Mouse (Mus musculus) testis, adult 2 months (tissue): Measurements from ENCODE around the gene Phf6. TPM values are rescaled to one million over a fixed set of nuclear protein-coding genes. Genes with fewer than 3 reads are reported as not detected.
A peak's percentile ranks its signal among the peaks of the same experiment; 100 is the strongest.
"Not testable (repeated sequence)": the region's sequence is repeated elsewhere in the genome, so short reads cannot be mapped to it uniquely, and the experiment has no call there.

Experiments
- H3K27ac ChIP-seq: fragments of 200-500 bp; 2 replicates; pipeline ENCODE4 v1.5.1; 2012; ENCODE audit warnings: low read depth, low read length; ENCODE audit not compliant: control insufficient read depth, insufficient read depth
- H3K27me3 ChIP-seq: fragments of 200-500 bp; 2 replicates; pipeline ENCODE4 v1.6.1; 2012; ENCODE audit warnings: mild to moderate bottlenecking, low read length, moderate library complexity; ENCODE audit not compliant: control insufficient read depth, insufficient read depth
- H3K36me3 ChIP-seq: fragments of 200-500 bp; 2 replicates; pipeline ENCODE4 v1.6.1; 2012; ENCODE audit warnings: mild to moderate bottlenecking, low read length; ENCODE audit not compliant: control insufficient read depth, insufficient read depth
- H3K4me1 ChIP-seq: fragments of 200-500 bp; 2 replicates; pipeline ENCODE4 v1.6.1; 2012; ENCODE audit warnings: low read length; ENCODE audit not compliant: control insufficient read depth, insufficient read depth
- H3K4me3 ChIP-seq: fragments of 200-500 bp; 2 replicates; pipeline ENCODE4 v1.5.1; 2012; ENCODE audit warnings: low read depth, mild to moderate bottlenecking, low read length, moderate library complexity, mixed read lengths; ENCODE audit not compliant: control insufficient read depth
- CTCF ChIP-seq: fragments of 200-500 bp; IDR thresholded peaks from 2 replicates; pipeline ENCODE4 v1.5.1; 2012; ENCODE audit warnings: low read depth, mild to moderate bottlenecking, inconsistent platforms, low read length, moderate library complexity; ENCODE audit not compliant: control insufficient read depth, insufficient read depth, insufficient replicate concordance
- POLR2A ChIP-seq: fragments of 200-500 bp; IDR thresholded peaks from 2 replicates; pipeline ENCODE4 v1.6.1; 2012; ENCODE audit warnings: low read depth, mild to moderate bottlenecking, inconsistent platforms, low read length, moderate library complexity; ENCODE audit not compliant: control insufficient read depth
- polyA plus RNA-seq: library from polyadenylated mRNA; depleted of rRNA; stranded (reverse); fragments of >200 nt; gene quantifications from 2 replicates; pipeline ENCODE4 v1.2.3, GENCODE M21; 2012; rRNA removed

The Phf6 gene
- polyA plus RNA-seq, 1 experiment, result 1.6 TPM

GRCm38 (mm10) chrX:52981378-52981777 lies 69.3 kb downstream of the Phf6 start:
- no peaks in the 10 kb centered on the region for H3K27me3 ChIP-seq
- TF ChIP-seq CTCF (no peak), POLR2A (no peak)
- H3K36me3 ChIP-seq, result no peaks in the 10 kb centered on the region
- H3K27ac ChIP-seq, result no peak overlapping the region
- no peak overlapping the region for H3K4me3 ChIP-seq
- H3K4me1 ChIP-seq, result no peaks in the 10 kb centered on the region

DNA sequence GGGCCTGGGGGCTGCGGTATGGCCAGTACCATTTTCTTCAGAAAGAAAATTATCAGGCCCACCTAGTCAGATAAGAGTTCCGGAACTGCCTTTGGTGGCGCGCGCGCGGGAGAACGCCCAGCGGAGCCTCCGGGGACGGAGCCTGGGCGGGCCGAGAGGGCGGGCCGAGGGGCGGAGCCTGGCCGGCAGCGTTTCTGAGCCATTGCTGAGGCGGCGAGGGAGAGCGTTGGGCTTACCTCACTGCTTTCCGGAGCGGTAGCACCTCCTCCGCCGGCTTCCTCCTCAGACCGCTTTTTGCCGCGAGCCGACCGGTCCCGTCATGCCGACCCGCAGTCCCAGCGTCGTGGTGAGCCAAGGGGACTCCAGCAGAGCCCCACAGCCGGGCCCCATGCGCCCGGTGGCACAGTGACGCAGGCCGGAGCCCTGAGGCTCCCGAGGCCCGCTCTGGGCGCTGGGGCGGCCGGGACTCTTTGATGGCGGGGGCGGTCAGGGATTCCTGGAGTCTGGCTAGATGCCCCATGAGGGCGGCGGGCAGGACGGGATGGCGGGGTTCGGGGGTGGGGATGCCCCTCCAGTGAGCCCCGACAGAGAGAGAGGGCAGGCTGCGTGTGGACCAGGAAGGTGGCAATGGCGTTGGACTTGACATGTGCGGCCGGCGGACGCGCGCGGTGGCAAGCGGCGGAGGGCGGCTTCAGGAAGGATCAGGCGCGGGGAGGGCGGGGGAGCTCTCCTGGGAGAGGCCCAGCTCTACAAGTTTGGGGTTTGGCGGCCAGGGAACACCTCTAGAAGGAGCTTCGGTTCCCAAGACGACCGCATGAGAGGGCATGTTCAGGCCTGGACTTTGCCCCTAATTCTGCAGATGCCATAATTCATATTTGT lies 76.1 kb downstream of the Phf6 start, which contains the start of gene Hprt:
TSS of gene Hprt (plus strand) at position 233 of the 879 bp plus-strand sequence.
- no peaks in the 10 kb centered on the region for H3K36me3 ChIP-seq
- no peaks in the 10 kb centered on the region; the same call in 1 of the 2 replicates for H3K4me1 ChIP-seq
- H3K4me3 ChIP-seq, result peak within 1 kb of the TSS; percentile 87
- TF ChIP-seq CTCF (no peak), POLR2A (peak; percentile 65; the same call in 1 of the 2 replicates)
- H3K27ac ChIP-seq, result peak within 1 kb of the TSS; percentile 39; the same call in 1 of the 2 replicates
- H3K27me3 ChIP-seq, result no peaks in the 10 kb centered on the region

- H3K36me3 ChIP-seq, H3K27ac ChIP-seq, H3K27me3 ChIP-seq, H3K4me3 ChIP-seq, H3K4me1 ChIP-seq: not testable (repeated sequence)
Observed at GRCm38 (mm10) chrX:52994726-52995125, 82.7 kb downstream of the Phf6 start.

DNA sequence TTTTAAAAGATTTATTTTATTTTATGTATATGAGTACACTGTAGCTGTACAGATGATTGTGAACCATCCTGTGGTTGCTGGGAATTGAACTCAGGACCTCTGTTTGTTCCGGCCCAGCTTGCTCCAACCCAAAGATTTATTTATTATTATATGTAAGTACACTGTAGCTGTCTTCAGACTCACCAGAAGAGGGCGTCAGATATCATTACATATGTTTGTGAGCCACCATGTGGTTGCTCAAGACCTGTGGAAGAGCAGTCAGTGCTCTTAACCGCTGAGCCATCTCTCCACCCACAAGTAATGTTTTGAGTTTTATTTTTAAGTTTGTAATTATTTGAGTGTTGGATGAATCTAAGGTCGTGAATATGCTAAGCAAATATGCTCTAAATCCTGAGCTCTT lies 92.8 kb downstream of the Phf6 start:
- not testable (repeated sequence) for H3K4me1 ChIP-seq, H3K36me3 ChIP-seq, H3K27ac ChIP-seq, H3K27me3 ChIP-seq, H3K4me3 ChIP-seq

GRCm38 (mm10) chrX:53006062-53006461 lies 94.0 kb downstream of the Phf6 start:
- Histone ChIP-seq H3K36me3 (no peaks in the 10 kb centered on the region), H3K4me3 (no peak overlapping the region), H3K4me1 (no peaks in the 10 kb centered on the region), H3K27me3 (no peaks in the 10 kb centered on the region), H3K27ac (no peak overlapping the region)
- TF ChIP-seq CTCF (no peak), POLR2A (no peak)

Other genes with a start within 250 kb of the Phf6 start
- 1.5 and 2.2 TPM in 2 replicates for gene Ccdc160, start 121.1 kb upstream of the Phf6 start, polyA plus RNA-seq
- gene Hprt, start 75.9 kb downstream of the Phf6 start, polyA plus RNA-seq, result 3.9 and 6.2 TPM in 2 replicates